14 mouse cellular contexts compared by ENCODE assay signal in genomic region chr2:106454310-106454974, GRCm38 (mm10).
A peak's percentile ranks its signal among the peaks of the same experiment; 100 is the strongest.
DNase-seq lines count a peak whose midpoint lies in the region; ATAC-seq and TF ChIP-seq lines count a peak whose summit lies in the region.
"Had no signal": no experiment of that assay in that cellular context is flagged by ENCODE, and none has a peak within 500 bp of the region (broad histone marks: within the 10 kb centered on the region; RNA-seq: fewer than 3 reads in every experiment).

No protein-coding gene starts in this region.

- H3K36me3 ChIP-seq in forebrain, embryonic 14.5 days (ENCODE audit: control insufficient read depth, insufficient read depth, low read length), result no peaks in the 10 kb centered on the region
- H3K36me3 ChIP-seq in midbrain, embryonic 14.5 days (ENCODE audit: control insufficient read depth, insufficient read depth, low read length), result no peaks in the 10 kb centered on the region
- no peaks in the 10 kb centered on the region for H3K36me3 ChIP-seq in kidney, embryonic 14.5 days (ENCODE audit: control insufficient read depth, insufficient read depth, low read length)
- H3K36me3 ChIP-seq: kidney, embryonic 15.5 days; limb, embryonic 10.5 days; liver, embryonic 13.5 days had no signal

- H3K27ac ChIP-seq in forebrain, embryonic 14.5 days (ENCODE audit: low read depth, low read length), result peak overlapping the region; percentile 56; the same call in 1 of the 2 replicates
- no peak overlapping the region for H3K27ac ChIP-seq in midbrain, embryonic 14.5 days (replicated peaks; ENCODE audit: low read depth, low read length)
- H3K27ac ChIP-seq in kidney, embryonic 14.5 days (ENCODE audit: low read depth, low read length), result no peak overlapping the region
- H3K27ac ChIP-seq: kidney, embryonic 15.5 days; limb, embryonic 10.5 days; liver, embryonic 13.5 days had no signal

- no peak overlapping the region for H3K9ac ChIP-seq in forebrain, embryonic 14.5 days (ENCODE audit: low read length)
- H3K9ac ChIP-seq in midbrain, embryonic 14.5 days (replicated peaks; ENCODE audit: low read length), result no peak overlapping the region
- H3K9ac ChIP-seq in kidney, embryonic 14.5 days (ENCODE audit: low read depth, low read length), result no peak overlapping the region
- H3K9ac ChIP-seq: kidney, embryonic 15.5 days; liver, embryonic 13.5 days had no signal

- 9% methylated on average over 7 of the region's 7 CpGs for WGBS in forebrain, embryonic 14.5 days
- 56% methylated on average over 7 of the region's 7 CpGs for WGBS in midbrain, embryonic 14.5 days
- 82% methylated on average over 7 of the region's 7 CpGs for WGBS in kidney, embryonic 14.5 days

- no peak overlapping the region for H3K4me2 ChIP-seq in forebrain, embryonic 14.5 days (ENCODE audit: low read length)
- no peak overlapping the region for H3K4me2 ChIP-seq in midbrain, embryonic 14.5 days (ENCODE audit: low read length)
- no peak overlapping the region for H3K4me2 ChIP-seq in kidney, embryonic 14.5 days (replicated peaks; ENCODE audit: low read depth, low read length)
- H3K4me2 ChIP-seq: kidney, embryonic 15.5 days; liver, embryonic 13.5 days had no signal

- peak; percentile 91 for ATAC-seq in forebrain, embryonic 14.5 days
- ATAC-seq in midbrain, embryonic 14.5 days (ENCODE audit: low FRiP score, low TSS enrichment), result peak; percentile 24; the same call in 1 of the 2 replicates
- no peak for ATAC-seq in kidney, embryonic 14.5 days (ENCODE audit: low FRiP score, low TSS enrichment)
- no peak for ATAC-seq in monocyte, adult 5-6 weeks (replicated peaks; ENCODE audit: insufficient number of reproducible peaks, low FRiP score, low TSS enrichment, poor library complexity, severe bottlenecking)
- ATAC-seq: activated CD4-positive, CD25-positive, alpha-beta regulatory T cell, adult 4 months; lung, postnatal 0 days had no signal

- peak; percentile 6 for DNase-seq in left cerebral cortex, adult 11 months (ENCODE audit: low spot score)
- no peak for DNase-seq in left cerebral cortex, postnatal 4 days
- peak; percentile 97 for DNase-seq in brain, embryonic 14.5 days (ENCODE audit: low read depth)
- DNase-seq in forebrain, embryonic 14.5 days (ENCODE audit: low spot score), result peak; percentile 95
- peak; percentile 60 for DNase-seq in midbrain, embryonic 14.5 days
- no peak for DNase-seq in cerebellum, postnatal 14 days
- DNase-seq: cerebellum, adult 8-10 months; liver, embryonic 13.5 days had no signal

- intact Hi-C loops in left cerebral cortex, postnatal 4 days (cut with DNase I), result no loop called here

- H3K9me3 ChIP-seq in forebrain, embryonic 14.5 days (replicated peaks; ENCODE audit: control insufficient read depth, low read length), result no peaks in the 10 kb centered on the region
- H3K9me3 ChIP-seq in midbrain, embryonic 14.5 days (ENCODE audit: control insufficient read depth, low read length), result no peaks in the 10 kb centered on the region
- H3K9me3 ChIP-seq in kidney, embryonic 14.5 days (ENCODE audit: control insufficient read depth, low read length), result no peaks in the 10 kb centered on the region
- H3K9me3 ChIP-seq: kidney, embryonic 15.5 days; limb, embryonic 10.5 days; liver, embryonic 13.5 days had no signal

- H3K4me3 ChIP-seq in forebrain, embryonic 14.5 days (ENCODE audit: low read depth, low read length), result no peak overlapping the region
- no peak overlapping the region for H3K4me3 ChIP-seq in midbrain, embryonic 14.5 days (replicated peaks; ENCODE audit: low read depth, low read length)
- no peak overlapping the region for H3K4me3 ChIP-seq in kidney, embryonic 14.5 days (ENCODE audit: low read length)
- H3K4me3 ChIP-seq: kidney, embryonic 15.5 days; limb, embryonic 10.5 days; liver, embryonic 13.5 days had no signal

- no peak for TF ChIP-seq POLR2A in brain, embryonic 14.5 days (IDR thresholded peaks at IDR 0.05; ENCODE audit: borderline replicate concordance, extremely low read depth, insufficient read depth, insufficient read length, poor library complexity, severe bottlenecking)

- H3K4me1 ChIP-seq in forebrain, embryonic 14.5 days (ENCODE audit: control insufficient read depth, insufficient read depth, low read length), result 0 out of 2 replicates have a peak, but pooled peaks cover 3% of the 10 kb centered on the region
- no peaks in the 10 kb centered on the region for H3K4me1 ChIP-seq in midbrain, embryonic 14.5 days (ENCODE audit: control insufficient read depth, insufficient read depth, low read length)
- H3K4me1 ChIP-seq in kidney, embryonic 14.5 days (ENCODE audit: control insufficient read depth, insufficient read depth, low read length), result no peaks in the 10 kb centered on the region
- H3K4me1 ChIP-seq: kidney, embryonic 15.5 days; liver, embryonic 13.5 days had no signal

- no peaks in the 10 kb centered on the region for H3K27me3 ChIP-seq in forebrain, embryonic 14.5 days (replicated peaks; ENCODE audit: control insufficient read depth, insufficient read depth, low read length)
- H3K27me3 ChIP-seq in midbrain, embryonic 14.5 days (ENCODE audit: control insufficient read depth, insufficient read depth, low read length), result no peaks in the 10 kb centered on the region
- H3K27me3 ChIP-seq in kidney, embryonic 14.5 days (ENCODE audit: control insufficient read depth, insufficient read depth, low read length), result no peaks in the 10 kb centered on the region
- H3K27me3 ChIP-seq: kidney, embryonic 15.5 days; liver, embryonic 13.5 days had no signal

- no peak for TF ChIP-seq CTCF in brain, embryonic 14.5 days (IDR thresholded peaks at IDR 0.05; ENCODE audit: borderline replicate concordance, extremely low read depth, insufficient read depth, insufficient read length)

Comparison
In these comparisons a context has a peak if more than half of its experiments do, and no peak if none do; other contexts are left out.
1. DNase-seq: peak in left cerebral cortex, adult 11 months (single experiment), brain, embryonic 14.5 days (single experiment), forebrain, embryonic 14.5 days (single experiment) and midbrain, embryonic 14.5 days (single experiment); none in left cerebral cortex, postnatal 4 days (single experiment) and cerebellum, postnatal 14 days (0 of 2).
2. ATAC-seq: peak in forebrain, embryonic 14.5 days (single experiment) and midbrain, embryonic 14.5 days (single experiment); none in kidney, embryonic 14.5 days (single experiment) and monocyte, adult 5-6 weeks (single experiment).